Mouse (Mus musculus) stomach, embryonic 16.5 days (tissue): Measurements from ENCODE around the gene Bcorl1. TPM values are rescaled to one million over a fixed set of nuclear protein-coding genes. Genes with fewer than 3 reads are reported as not detected.

ENCODE experiments used
- ATAC-seq: fragments of 200-750 bp; cut with Nextera tagmentation; 2 replicates; pipeline ENCODE4 v1.8.0; 2017; ENCODE audit warnings: moderate number of reproducible peaks, moderate TSS enrichment; ENCODE audit not compliant: insufficient read depth, low FRiP score
- H3K27ac ChIP-seq: fragments of 300-500 bp; sonication (generic); 2 replicates; pipeline ENCODE4 v1.5.1; 2014; ENCODE audit warnings: low read length
- H3K27me3 ChIP-seq: fragments of 300-500 bp; sonication (generic); 2 replicates; pipeline ENCODE4 v1.6.1; 2014; ENCODE audit warnings: low read length, control low read depth, mixed read lengths; ENCODE audit not compliant: control insufficient read depth, insufficient read depth
- H3K36me3 ChIP-seq: fragments of 300-500 bp; sonication (generic); 2 replicates; pipeline ENCODE4 v1.6.1; 2014; ENCODE audit warnings: low read length; ENCODE audit not compliant: control insufficient read depth, insufficient read depth
- H3K4me1 ChIP-seq: fragments of 300-500 bp; sonication (generic); 2 replicates; pipeline ENCODE4 v1.6.1; 2014; ENCODE audit warnings: low read length, control low read depth, mixed read lengths; ENCODE audit not compliant: control insufficient read depth, insufficient read depth
- H3K4me2 ChIP-seq: fragments of 300-500 bp; sonication (generic); 2 replicates; pipeline ENCODE4 v1.6.1; 2014; ENCODE audit warnings: low read depth, low read length, mixed read lengths
- H3K4me3 ChIP-seq: fragments of 300-500 bp; sonication (generic); replicated peaks from 2 replicates; pipeline ENCODE4 v1.5.1; 2014; ENCODE audit warnings: mild to moderate bottlenecking, low read length
- H3K9ac ChIP-seq: fragments of 300-500 bp; sonication (generic); 2 replicates; pipeline ENCODE4 v1.6.1; 2014; ENCODE audit warnings: low read length
- H3K9me3 ChIP-seq: fragments of 300-500 bp; sonication (generic); replicated peaks from 2 replicates; pipeline ENCODE4 v1.6.1; 2016; ENCODE audit warnings: low read length, control low read depth; ENCODE audit not compliant: control insufficient read depth
- WGBS: fragments of 180-500 bp; shearing (Covaris S2); extraction: QIAGEN DNeasy Blood & Tissue Kit; methylation state at CpG from one replicate; pipeline ENCODE4 v1.1.7; 2014; 5-methylcytosine and 5-hydroxymethylcytosine counted together
- polyA plus RNA-seq: library from polyadenylated mRNA; unstranded; fragments of >200 nt; fragmentation: Nextera tagmentation; extraction: Ambion mirVana; gene quantifications from 2 replicates; pipeline ENCODE4 v1.2.1, GENCODE M21; 2015

The Bcorl1 gene
- polyA plus RNA-seq, 1 experiment from 2014 or later: 5.2 TPM

- H3K27ac ChIP-seq: no peak overlapping the region
- 68% methylated on average over 6 of the region's 6 CpGs for WGBS
- no peaks in the 10 kb centered on the region for H3K36me3 ChIP-seq
- H3K4me2 ChIP-seq: no peak overlapping the region
- no peak for ATAC-seq
- no peaks in the 10 kb centered on the region for H3K9me3 ChIP-seq
- H3K9ac ChIP-seq: no peak overlapping the region
- peaks cover 1% of the 10 kb centered on the region; the same call in 1 of the 2 replicates for H3K27me3 ChIP-seq
- 0 out of 2 replicates have a peak, but pooled peaks cover 2% of the 10 kb centered on the region for H3K4me1 ChIP-seq
- no peak overlapping the region for H3K4me3 ChIP-seq
These were observed 115.8 kb downstream of the Bcorl1 start for GRCm38 (mm10) chrX:48456956-48457355.

Other genes starting within 250 kb of the Bcorl1 start
- gene Xpnpep2, start 232.6 kb upstream of the Bcorl1 start, polyA plus RNA-seq: 1.3 and 1.4 TPM in 2 replicates
- gene Sash3, start 194.9 kb upstream of the Bcorl1 start, polyA plus RNA-seq: 4.3 and 5.0 TPM in 2 replicates
- 4.6 and 6.1 TPM in 2 replicates for gene Zdhhc9, start 132.5 kb upstream of the Bcorl1 start, polyA plus RNA-seq
- 15.2 and 17.0 TPM in 2 replicates for gene Utp14a, start 84.5 kb upstream of the Bcorl1 start, polyA plus RNA-seq
- 9.1 and 9.3 TPM in 2 replicates for gene Elf4, start 121.8 kb downstream of the Bcorl1 start, polyA plus RNA-seq
- 78.0 and 81.0 TPM in 2 replicates for gene Aifm1, start 172.2 kb downstream of the Bcorl1 start, polyA plus RNA-seq
- gene Rab33a, start 177.9 kb downstream of the Bcorl1 start, polyA plus RNA-seq: 5.3 and 5.9 TPM in 2 replicates